Mouse (Mus musculus) stomach, postnatal 0 days (tissue): Measurements from ENCODE around the gene Cemip. TPM values are rescaled to one million over a fixed set of nuclear protein-coding genes. Genes with fewer than 3 reads are reported as not detected.

Experiments used
- ATAC-seq: fragments of 200-750 bp; cut with Nextera tagmentation; 2 replicates; pipeline ENCODE4 v1.8.0; 2017; ENCODE audit not compliant: low FRiP score, low TSS enrichment
- DNase-seq: peaks from one replicate; pipeline ENCODE4 v3.0.0-alpha.2; 2016; ENCODE audit warnings: low spot score
- H3K27ac ChIP-seq: fragments of 300-500 bp; sonication (generic); replicated peaks from 2 replicates; pipeline ENCODE4 v1.5.1; 2014; ENCODE audit warnings: mild to moderate bottlenecking, control low read depth
- H3K27me3 ChIP-seq: fragments of 300-500 bp; sonication (generic); 2 replicates; pipeline ENCODE4 v1.6.1; 2014; ENCODE audit warnings: low read length; ENCODE audit not compliant: control insufficient read depth, insufficient read depth
- H3K36me3 ChIP-seq: fragments of 300-500 bp; sonication (generic); 2 replicates; pipeline ENCODE4 v1.6.1; 2014; ENCODE audit warnings: low read length, mixed read lengths; ENCODE audit not compliant: control insufficient read depth, insufficient read depth
- H3K4me1 ChIP-seq: fragments of 300-500 bp; sonication (generic); replicated peaks from 2 replicates; pipeline ENCODE4 v1.6.1; 2014; ENCODE audit warnings: antibody characterized with exemption; ENCODE audit not compliant: control insufficient read depth, insufficient read depth
- H3K4me2 ChIP-seq: fragments of 300-500 bp; sonication (generic); replicated peaks from 2 replicates; pipeline ENCODE4 v1.6.1; 2014; ENCODE audit warnings: low read depth, mild to moderate bottlenecking, control low read depth, moderate library complexity
- H3K4me3 ChIP-seq: fragments of 300-500 bp; sonication (generic); 2 replicates; pipeline ENCODE4 v1.5.1; 2014; ENCODE audit warnings: low read depth, low read length, control low read depth
- H3K9ac ChIP-seq: fragments of 300-500 bp; sonication (generic); 2 replicates; pipeline ENCODE4 v1.6.1; 2014; ENCODE audit warnings: mild to moderate bottlenecking, low read length, control low read depth, mixed read lengths
- H3K9me3 ChIP-seq: fragments of 300-500 bp; sonication (generic); 2 replicates; pipeline ENCODE4 v1.6.1; 2016; ENCODE audit warnings: low read length; ENCODE audit not compliant: control insufficient read depth
- CTCF ChIP-seq: IDR thresholded peaks from 2 replicates; pipeline ENCODE4 v1.5.1; 2016; ENCODE audit warnings: antibody characterized with exemption, low read depth, mild to moderate bottlenecking, moderate library complexity
- EP300 ChIP-seq: optimal IDR thresholded peaks from 2 replicates; pipeline ENCODE3; 2016; ENCODE audit warnings: antibody characterized with exemption
- WGBS: fragments of 180-500 bp; shearing (Covaris S2); extraction: QIAGEN DNeasy Blood & Tissue Kit; methylation state at CpG from one replicate; pipeline ENCODE4 v1.1.7; 2014; 5-methylcytosine and 5-hydroxymethylcytosine counted together
- polyA plus RNA-seq: library from polyadenylated mRNA; unstranded; fragments of >200 nt; fragmentation: Nextera tagmentation; extraction: Ambion mirVana; gene quantifications from 2 replicates; pipeline ENCODE4 v1.2.1, GENCODE M21; 2015

The Cemip gene
- polyA plus RNA-seq, 1 experiment from 2014 or later, result 0.40 TPM

- Histone ChIP-seq H3K4me2 (no peak overlapping the region), H3K9ac (no peak overlapping the region), H3K4me1 (peaks cover 6% of the 10 kb centered on the region), H3K27me3 (no peaks in the 10 kb centered on the region), H3K4me3 (no peak overlapping the region), H3K36me3 (no peaks in the 10 kb centered on the region), H3K27ac (peak overlapping the region; percentile 30; the same call in 1 of the 2 replicates), H3K9me3 (no peaks in the 10 kb centered on the region)
- ATAC-seq, result peak; percentile 75
- 25% methylated on average over 3 of the region's 3 CpGs for WGBS
- TF ChIP-seq CTCF (no peak), EP300 (no peak)
- peak; percentile 29 for DNase-seq
Observed at GRCm38 (mm10) chr7:84029120-84029771, 57.1 kb downstream of the Cemip start.

- H3K9ac ChIP-seq, result no peak overlapping the region
- H3K36me3 ChIP-seq, result no peaks in the 10 kb centered on the region
- H3K27me3 ChIP-seq, result no peaks in the 10 kb centered on the region
- H3K4me2 ChIP-seq, result no peak overlapping the region
- peak; percentile 39 for DNase-seq
- no peaks in the 10 kb centered on the region for H3K9me3 ChIP-seq
- H3K4me3 ChIP-seq, result no peak overlapping the region
- peak overlapping the region; percentile 30; the same call in 1 of the 2 replicates for H3K27ac ChIP-seq
- TF ChIP-seq CTCF (no peak), EP300 (no peak)
- no peak for ATAC-seq
- WGBS, result 33% methylated on average over 4 of the region's 4 CpGs
- peaks cover 6% of the 10 kb centered on the region for H3K4me1 ChIP-seq
Observed at GRCm38 (mm10) chr7:84028368-84028767, 57.9 kb downstream of the Cemip start.

GRCm38 (mm10) chr7:84026950-84027585, 59.2 kb downstream of the Cemip start:
- no peak for DNase-seq
- Histone ChIP-seq H3K4me3 (no peak overlapping the region), H3K36me3 (no peaks in the 10 kb centered on the region), H3K4me1 (peaks cover 6% of the 10 kb centered on the region), H3K27me3 (no peaks in the 10 kb centered on the region), H3K4me2 (no peak overlapping the region), H3K9ac (no peak overlapping the region), H3K27ac (no peak overlapping the region), H3K9me3 (no peaks in the 10 kb centered on the region)
- 92% methylated on average over 1 of the region's 1 CpGs for WGBS
- TF ChIP-seq CTCF, result no peak
- no peak for TF ChIP-seq EP300
- no peak for ATAC-seq

- Histone ChIP-seq H3K4me1 (peaks cover 6% of the 10 kb centered on the region), H3K4me2 (no peak overlapping the region), H3K9ac (no peak overlapping the region), H3K27ac (no peak overlapping the region), H3K4me3 (no peak overlapping the region), H3K9me3 (no peaks in the 10 kb centered on the region), H3K27me3 (no peaks in the 10 kb centered on the region), H3K36me3 (no peaks in the 10 kb centered on the region)
- peak; percentile 80 for DNase-seq
- TF ChIP-seq EP300 (no peak), CTCF (no peak)
- 0 out of 2 replicates have a peak, but pooled peaks have one; percentile 27 for ATAC-seq
- 64% methylated on average over 4 of the region's 4 CpGs for WGBS
Observed at GRCm38 (mm10) chr7:84026090-84026489, 60.2 kb downstream of the Cemip start.

- ATAC-seq, result no peak
- Histone ChIP-seq H3K4me2 (no peak overlapping the region), H3K9me3 (no peaks in the 10 kb centered on the region), H3K27ac (no peak overlapping the region), H3K4me1 (peaks cover 1% of the 10 kb centered on the region), H3K27me3 (no peaks in the 10 kb centered on the region), H3K9ac (no peak overlapping the region), H3K4me3 (no peak overlapping the region), H3K36me3 (no peaks in the 10 kb centered on the region)
- WGBS, result 61% methylated on average over 6 of the region's 6 CpGs
- TF ChIP-seq CTCF (no peak), EP300 (no peak)
- no peak for DNase-seq
Observed at GRCm38 (mm10) chr7:84023466-84023865, 62.8 kb downstream of the Cemip start.

GRCm38 (mm10) chr7:84022462-84022861, 63.8 kb downstream of the Cemip start:
- Histone ChIP-seq H3K9ac (no peak overlapping the region), H3K4me2 (no peak overlapping the region), H3K4me3 (no peak overlapping the region), H3K9me3 (no peaks in the 10 kb centered on the region), H3K27me3 (no peaks in the 10 kb centered on the region), H3K4me1 (peaks cover 6% of the 10 kb centered on the region), H3K27ac (no peak overlapping the region; the same call in 1 of the 2 replicates), H3K36me3 (no peaks in the 10 kb centered on the region)
- 44% methylated on average over 3 of the region's 3 CpGs for WGBS
- DNase-seq (peak; percentile 43), ATAC-seq (peak; percentile 84)
- TF ChIP-seq EP300 (no peak), CTCF (no peak)
